Mouse (Mus musculus): ENCODE results near the gene Aldh1b1. TPM values are rescaled to one million over a fixed set of nuclear protein-coding genes. Genes with fewer than 3 reads are reported as not detected.

The Aldh1b1 gene
- polyA plus RNA-seq (2015; fragmentation: Nextera tagmentation; extraction: Ambion mirVana) = 20.1 and 21.3 TPM in 2 replicates

DNA sequence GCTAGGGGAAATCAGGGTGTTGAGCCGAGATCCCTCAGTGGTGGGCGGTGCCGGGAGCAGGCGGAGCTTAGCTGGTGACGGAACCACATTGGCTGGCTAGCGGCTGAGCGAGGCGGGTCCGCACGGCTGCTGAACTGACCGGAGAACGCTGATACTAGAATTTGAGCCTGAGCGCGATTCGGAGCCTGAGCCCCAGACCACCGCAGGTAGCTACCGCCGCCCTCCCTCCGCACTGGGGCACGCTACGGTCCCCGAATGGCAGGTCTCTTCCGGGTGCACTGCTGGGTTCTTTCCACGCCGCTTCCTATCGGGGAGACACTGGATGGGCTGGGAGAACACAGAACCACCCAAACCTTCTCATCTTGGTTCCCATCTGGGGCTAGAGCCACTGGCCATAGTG lies at the start of gene Aldh1b1:
Aldh1b1 (plus strand) TSS at position 59 of the 400 bp plus-strand sequence.
- DNase-seq (ENCODE audit: low spot score) = peak; percentile 39

DNA sequence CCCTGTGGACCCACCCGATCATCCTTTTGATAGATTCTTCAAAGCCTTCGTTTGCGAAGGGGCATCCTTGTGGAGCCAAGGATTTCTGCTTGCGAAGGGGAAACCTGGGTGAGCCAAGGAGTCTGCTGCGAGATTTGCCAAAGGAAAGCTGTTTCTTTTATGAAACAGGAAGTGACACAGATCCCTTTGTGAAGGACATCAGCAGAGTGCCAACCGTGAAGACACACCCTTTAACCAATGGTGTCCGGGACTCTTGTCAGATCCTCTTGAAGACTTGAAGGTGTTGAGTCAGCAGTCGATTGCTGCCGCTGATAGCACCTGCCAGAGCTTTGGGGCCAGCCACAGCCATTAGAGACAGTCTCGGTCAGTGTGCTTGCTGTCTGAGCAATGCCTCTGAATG lies 49.4 kb upstream of the Aldh1b1 start:
- DNase-seq (ENCODE audit: low spot score) = no peak

DNA sequence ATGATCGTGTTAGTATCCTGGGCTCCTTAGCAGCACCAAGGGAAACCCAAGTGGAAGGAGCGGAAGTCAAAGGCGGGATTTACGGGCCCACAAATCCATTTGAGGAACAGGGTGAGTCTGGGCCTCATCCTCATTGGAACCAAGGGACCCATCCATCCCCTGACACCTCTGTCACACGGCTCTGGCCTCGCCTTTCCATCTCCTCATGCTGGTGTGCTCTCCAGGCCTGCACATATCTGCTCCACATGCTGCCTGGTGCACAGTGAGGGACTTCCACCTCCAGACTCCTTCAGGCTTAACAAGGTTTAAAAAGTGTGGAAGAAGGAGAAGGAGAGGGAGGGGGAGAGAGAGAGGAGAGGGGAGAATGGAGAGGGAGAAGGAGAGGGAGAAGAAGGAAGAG lies 48.3 kb upstream of the Aldh1b1 start:
- DNase-seq (ENCODE audit: low spot score) = no peak

DNA sequence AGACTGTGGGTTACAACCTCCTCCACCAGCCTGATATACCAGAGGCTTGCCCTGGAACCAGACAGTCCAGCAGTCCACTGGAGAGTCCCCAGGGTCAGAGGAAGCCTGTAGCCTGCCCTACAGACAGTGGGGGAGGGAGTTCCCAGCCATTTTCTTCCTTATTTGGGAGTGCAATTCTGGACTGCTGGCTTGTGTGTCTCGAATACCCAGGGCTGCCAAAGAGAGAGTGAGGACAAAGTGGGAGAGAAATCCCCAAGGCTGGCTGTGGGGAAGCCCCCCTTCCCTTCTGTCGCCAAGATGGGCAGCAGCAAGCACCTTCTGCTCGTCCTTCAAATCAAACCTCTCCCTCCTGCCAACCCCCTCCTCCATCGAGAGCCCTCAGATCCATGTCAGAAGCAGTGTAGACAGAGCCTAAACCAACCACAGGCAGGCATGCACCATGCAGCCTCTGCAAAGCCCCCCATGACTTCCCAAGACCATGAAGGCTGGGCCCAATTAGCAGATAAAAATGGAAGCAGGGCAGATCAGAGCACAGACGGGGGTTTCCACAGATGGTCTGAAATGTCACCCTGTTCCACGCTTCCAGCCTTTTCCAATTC lies 45.5 kb upstream of the Aldh1b1 start:
- DNase-seq (ENCODE audit: low spot score) = no peak

DNA sequence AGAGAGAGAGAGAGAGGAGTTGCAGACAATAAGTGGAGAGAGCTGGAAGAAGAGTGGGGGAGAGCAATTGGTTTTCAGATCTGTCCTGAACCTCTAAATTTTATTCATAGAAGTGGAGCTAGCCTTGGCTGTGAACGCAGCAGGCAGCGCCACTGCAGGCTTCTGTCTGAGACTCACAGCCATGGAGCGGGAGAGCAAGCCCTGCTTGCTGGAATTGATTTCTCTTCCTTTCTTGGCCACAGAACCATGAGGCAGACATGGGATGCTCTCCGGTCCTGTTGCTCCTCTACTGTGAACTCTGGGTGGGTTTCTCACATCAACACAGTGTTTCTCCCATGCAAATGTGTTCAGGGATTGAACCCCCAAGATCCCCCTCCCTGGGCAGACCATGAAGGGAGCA lies 44.7 kb upstream of the Aldh1b1 start:
- DNase-seq (ENCODE audit: low spot score) = no peak

DNA sequence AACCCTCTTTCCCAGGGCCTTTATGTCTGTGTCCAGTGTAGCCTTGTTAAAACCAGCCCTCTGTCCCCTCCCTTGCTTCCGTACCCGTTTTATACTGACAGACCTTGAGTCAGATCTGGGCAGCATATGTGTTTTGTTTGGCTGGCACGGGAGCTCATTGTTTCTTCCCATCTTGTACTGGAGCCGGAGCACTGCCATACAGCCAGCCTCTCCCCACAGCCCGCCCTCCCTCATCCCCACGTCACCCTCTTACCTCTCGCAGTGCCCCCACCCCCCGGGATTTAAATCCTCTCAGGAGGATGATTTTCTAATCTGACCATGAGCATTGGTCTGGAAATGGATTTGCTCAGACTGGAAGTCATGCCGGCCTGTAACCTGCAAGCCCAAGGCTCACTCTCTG lies 43.7 kb upstream of the Aldh1b1 start:
- DNase-seq (ENCODE audit: low spot score) = no peak

DNA sequence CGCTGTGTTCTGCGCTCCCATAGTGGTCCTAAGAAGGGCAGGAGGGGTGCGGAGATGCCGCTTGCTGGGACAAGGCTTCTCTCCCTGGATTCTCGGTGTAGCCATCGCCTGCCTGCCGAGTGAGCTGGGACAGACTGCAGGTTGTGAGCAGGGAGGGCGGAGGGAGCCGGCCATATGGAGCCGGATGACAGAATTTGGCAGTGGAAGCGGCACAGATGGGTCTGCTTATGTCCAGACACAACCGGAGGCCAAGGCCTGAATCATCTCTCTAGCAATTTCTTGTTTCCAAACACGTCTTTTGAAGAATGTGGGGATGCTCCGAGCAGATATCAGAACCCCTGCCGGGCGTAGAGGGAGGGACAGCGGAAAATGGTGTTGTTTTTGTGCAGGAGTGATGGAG lies 42.9 kb upstream of the Aldh1b1 start:
- no peak for DNase-seq (ENCODE audit: low spot score)

DNA sequence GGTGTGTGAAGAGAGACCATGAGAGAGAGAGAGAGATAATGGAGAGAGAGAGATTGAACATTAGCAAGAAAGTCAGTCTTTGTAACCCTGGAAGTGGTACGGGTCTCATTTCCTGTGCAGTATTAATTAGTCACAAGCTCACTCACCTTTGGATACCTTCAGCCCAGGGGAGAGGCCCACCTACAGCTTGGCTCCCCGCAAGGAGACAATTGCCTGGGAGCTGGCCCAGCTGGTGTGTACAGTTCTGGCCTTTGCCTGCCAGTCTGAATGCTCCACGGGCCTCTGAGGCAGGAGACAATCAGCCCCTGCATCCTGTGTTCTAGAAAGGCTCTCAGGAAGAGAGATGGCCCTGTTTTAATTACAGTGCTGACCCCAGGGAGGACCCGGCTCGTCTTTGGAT lies 40.9 kb upstream of the Aldh1b1 start:
- DNase-seq (ENCODE audit: low spot score) = no peak

DNA sequence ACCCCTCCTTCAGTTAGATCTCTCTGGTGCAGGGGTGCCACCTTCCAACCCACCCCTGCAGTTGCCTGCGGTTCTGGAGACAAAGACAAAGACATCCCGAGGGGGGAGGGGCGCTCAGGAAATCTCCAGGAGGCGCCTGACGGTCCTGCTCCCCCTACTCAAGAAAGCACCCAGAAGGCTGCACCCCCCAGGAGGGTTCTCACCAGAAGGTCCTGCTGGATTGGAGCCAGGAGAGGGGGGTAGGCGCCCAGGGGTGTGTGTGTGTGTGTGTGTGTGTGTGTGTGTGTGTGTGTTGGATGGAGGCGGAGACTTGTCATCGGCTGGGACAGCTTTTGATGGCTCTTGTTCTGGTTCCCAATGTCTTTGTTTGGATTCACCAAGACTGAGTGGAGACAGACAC lies 39.4 kb upstream of the Aldh1b1 start:
- no peak for DNase-seq (ENCODE audit: low spot score)

DNA sequence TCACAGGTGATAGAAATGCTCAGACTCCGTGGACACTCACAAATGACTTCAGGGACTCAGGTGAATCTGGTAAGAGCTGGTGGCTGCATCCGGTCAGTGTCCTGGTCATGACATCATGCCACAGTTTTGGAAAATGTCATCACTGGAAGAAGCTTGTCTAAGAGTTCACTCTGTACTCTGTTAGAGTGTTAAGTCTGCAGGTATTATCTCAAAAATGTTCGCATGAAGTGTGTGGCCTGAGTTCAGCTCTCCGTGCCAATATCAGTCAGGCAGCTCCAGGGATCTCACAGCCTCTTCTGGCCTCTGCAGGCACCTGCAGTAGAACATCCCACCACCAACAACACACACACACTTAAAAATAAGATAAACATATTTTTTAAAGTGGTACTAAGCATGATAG lies 36.2 kb upstream of the Aldh1b1 start:
- DNase-seq (ENCODE audit: low spot score) = no peak

DNA sequence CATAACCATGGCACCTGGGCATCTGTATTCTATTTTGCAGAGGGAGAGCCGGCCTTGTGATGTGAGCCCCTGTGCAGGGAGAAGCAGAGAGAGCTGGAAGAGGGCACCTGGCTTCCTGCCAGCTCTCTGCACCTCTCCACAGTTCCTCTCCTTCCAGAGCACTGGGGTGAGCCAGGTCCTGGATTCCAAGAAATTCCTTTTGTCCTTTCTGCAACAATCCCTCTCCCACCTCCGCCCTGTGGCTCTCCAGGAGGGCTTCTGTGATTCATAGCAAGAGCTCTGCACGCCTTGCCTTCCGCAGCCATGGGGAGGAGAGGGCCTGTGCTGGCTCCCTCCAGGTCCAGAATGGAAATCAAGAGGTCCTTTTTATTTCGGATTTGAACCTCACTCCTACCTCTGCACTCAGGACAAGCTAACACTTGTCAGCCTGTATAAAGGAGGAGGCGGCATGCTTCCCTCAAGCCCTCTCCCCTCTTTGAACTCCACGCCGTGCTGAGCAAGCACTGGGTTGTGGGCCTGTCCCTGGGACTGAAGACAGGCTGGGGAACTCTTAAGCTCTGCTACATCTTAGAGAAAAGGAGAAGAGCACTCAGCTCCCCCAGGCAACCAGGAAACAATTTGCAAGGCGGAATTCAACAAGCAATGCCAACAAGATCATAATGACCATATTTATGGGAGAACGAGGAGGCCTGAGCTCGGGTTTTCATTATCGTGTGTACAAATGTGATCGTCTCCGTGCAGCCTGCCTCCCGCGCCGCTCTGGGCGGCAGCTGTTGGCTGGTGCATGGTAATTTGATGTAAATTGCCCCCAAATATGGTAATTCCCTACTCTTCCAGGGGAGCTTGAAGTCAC lies 35.3 kb upstream of the Aldh1b1 start:
- peak; percentile 35 for DNase-seq (ENCODE audit: low spot score)

DNA sequence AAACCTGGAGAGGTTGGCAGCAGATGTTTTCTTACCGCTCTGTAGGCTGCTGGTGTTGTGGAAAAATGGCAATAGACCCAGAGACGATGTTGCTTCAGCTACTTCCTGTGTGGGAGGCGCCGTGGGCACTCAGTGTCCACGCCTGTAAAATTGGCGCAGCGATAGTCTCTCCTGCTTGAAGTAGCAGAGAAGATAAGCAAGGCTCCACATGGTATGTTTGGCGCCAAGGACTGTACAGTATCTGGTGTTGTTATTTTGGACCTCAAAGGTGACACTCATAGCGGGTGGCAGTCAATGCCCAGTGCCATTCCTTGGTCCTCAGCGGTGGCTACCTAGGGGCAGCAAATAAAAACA lies 34.7 kb upstream of the Aldh1b1 start:
- no peak for DNase-seq (ENCODE audit: low spot score)

DNA sequence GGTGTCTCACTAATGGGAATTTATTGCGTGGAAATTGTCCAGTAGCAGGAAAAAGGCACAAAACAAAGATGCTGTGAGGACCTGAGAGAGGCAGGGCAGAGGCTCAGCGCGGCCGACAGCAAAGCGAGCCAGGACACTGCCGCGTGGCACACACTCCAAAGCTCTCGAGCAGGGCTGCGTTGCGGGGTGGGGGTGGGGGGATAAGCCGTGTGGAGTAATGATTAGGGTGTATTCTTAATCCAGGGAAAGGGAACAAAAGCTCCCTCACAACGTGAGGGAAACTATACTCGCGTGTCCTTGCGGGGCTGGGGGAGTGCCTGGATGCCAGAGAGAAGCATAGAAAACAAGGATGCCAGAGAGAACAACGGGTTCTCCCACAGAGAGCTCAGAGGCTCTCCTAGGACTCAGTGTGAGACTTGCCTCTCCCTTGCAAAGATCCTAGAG lies 33.7 kb upstream of the Aldh1b1 start:
- DNase-seq (ENCODE audit: low spot score) = no peak

DNA sequence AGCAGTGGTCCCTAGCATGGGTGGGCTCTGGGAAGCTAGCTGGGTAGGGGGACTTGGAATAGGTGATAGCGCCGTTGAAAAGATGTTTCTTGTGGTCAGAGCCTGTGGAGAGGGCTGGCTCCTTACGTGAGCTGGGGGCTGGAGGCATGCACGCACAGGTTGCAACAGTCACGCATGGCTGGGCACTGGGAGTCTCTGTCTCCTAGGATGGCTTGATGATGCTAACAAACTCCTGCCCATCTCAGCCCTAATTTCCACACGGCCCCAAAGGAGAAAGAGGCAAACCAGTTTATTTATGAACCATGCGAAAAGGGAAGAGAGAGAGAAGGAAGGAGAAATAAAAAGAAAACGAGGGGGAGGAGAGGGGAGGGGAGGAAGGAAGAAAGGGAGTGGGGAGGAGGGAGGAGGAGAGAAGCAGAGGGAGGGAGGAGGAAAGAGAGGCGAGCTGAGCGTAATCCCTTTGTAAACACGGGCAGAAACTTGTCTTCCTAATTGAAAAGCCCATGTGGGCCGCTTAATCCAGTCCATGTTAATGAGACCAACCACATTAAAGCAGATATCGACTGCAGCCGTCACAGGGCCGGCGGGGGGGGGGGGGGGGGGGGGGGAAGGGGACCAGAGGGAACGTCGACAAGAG lies 33.1 kb upstream of the Aldh1b1 start:
- no peak for DNase-seq (ENCODE audit: low spot score)

DNA sequence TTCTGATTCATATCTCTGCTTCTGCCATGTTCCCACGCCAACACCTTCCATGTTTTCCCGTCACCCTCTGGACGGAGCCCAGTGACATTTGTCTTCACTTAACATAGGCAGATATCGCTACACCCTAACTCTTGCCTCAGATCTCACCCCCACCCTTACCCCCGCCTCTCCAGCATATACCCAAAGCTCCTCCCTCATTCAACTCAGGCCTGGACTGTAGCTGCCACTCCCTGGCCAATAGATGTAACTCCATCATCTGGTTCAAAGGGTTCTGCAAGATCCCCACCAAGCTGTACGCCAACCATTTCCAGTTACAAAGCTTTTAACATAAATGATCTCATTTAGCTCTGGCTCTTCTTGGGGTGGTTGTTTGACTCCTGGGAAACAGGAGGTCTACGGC lies 32.0 kb upstream of the Aldh1b1 start:
- DNase-seq (ENCODE audit: low spot score) = no peak

DNA sequence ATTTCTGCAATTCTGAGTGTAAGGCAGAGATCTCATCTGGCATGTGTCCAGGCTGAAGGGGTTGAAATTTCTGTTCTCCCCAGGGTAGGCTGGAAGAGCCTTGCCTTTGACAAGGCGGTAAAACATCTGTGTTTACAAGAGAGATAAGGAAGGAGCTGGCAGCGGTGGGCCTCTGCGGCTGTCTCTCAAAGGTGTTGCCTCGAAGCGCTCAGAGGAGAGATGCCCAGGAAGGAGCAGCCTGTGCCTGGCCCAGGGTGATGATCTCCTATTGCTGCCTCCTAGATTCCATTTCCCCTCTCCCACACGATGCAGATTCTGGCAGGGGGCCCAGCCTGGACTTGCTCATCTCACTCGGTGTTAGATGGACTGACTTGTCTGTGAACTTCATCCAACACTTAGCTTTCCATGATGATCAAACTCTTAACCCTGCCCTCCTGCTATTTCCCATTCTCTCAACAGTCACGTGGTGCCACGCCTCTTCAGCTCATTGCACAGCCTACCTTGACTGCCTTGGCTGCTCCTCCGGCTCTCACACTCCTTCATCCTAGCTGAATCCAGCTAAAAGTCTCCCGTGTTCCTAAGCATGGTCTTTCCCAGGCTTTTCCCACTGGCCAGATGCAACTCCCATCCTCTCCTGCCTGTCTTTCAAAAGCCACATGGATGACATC lies 30.8 kb upstream of the Aldh1b1 start:
- peak; percentile 17 for DNase-seq (ENCODE audit: low spot score)

DNA sequence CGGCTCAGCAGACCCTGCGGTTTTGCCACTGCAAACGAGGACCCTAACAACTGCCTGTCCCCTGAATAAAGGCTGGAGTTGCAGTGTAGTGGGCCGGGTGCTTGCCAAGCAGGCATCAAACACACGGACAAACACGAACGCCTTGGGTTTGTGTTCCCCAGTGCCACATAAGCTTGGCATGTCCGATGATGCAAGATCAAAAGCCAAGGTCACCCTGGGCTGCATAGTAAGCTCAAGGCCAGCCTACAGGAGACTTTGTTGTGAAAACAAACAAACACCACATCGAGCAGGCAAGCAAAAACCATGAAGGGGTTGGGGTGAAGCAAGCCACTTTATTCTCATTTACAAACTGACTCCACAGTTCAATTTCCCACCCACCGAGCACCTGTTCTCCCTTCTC lies 29.7 kb upstream of the Aldh1b1 start:
- DNase-seq (ENCODE audit: low spot score) = no peak

DNA sequence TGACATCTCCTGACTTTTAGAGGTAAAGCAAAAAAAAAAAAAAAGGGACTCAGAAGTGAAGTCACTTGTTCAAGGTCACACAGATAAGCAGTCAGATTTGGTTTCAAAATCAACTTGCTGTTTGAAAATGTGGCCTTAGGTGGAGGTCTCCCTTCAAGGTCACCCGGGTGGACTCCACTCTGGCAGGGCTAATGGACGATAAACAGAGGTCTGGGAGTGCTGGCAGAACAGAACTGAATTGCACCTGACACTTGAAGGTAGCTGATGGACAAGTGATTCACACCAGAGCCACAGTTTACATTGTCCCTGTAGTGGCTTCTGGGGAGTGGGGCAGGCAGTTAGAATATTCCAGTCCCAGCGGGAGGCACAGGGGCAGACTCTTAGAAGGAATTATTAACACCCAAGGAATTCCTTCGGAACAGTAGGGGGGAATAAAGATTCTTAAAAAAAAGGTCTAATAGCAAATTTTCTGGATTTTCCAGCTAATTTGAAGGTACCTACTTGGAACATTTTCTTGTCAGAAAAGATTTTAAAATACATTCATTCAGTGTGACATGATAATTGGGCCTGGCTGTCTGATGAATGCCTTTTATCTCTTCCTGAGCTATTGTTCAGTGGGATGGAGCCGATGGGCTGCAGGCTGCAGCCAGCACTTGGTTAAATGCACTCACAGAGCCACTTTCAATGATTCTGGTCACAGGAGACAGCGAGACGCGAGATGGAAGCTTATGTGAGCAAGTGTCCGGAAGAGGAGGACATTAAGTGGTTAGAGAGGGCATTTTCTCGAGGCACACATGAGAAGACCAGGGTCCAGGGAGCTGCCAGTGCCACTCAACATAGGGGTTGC lies 28.8 kb upstream of the Aldh1b1 start:
- no peak for DNase-seq (ENCODE audit: low spot score)

DNA sequence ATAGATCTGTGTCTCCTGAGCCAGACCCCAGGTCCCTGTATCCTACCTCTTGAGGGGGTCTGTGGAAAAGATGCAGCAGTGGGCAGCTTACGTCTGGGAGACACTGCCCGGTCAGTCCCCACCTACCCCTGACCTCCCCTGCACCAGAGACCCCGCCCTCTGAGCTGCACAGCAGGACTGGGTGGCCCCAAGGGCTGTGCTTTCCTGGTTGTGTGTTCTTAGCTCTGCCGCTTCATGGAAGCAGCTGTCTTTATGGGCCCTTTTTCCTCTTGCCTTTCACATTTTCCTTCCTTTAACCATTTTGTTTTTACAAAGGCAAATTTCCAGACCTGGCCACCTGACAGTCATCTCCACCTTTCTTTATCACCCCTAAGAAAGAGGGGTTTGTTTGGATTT lies 28.2 kb upstream of the Aldh1b1 start:
- DNase-seq (ENCODE audit: low spot score) = no peak

DNA sequence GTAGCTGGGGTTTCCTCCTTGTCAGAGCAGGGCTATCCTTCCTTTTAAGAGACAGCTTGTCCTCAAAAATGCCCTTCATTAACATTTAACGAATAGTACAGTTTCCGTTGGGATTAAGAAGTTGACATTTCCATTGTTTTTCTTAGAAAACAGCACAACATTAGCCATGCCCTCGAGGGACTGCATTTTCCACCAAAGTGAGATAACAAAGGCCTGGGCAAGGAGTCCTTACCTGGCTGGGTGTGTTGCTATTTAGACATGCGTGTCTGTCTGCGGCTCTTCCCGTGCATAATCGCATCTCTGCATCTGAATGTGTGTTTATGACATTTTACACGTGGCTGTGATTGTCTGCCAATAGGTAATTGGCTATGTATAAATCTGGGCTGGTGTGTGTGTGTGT lies 27.6 kb upstream of the Aldh1b1 start:
- DNase-seq (ENCODE audit: low spot score) = no peak

DNA sequence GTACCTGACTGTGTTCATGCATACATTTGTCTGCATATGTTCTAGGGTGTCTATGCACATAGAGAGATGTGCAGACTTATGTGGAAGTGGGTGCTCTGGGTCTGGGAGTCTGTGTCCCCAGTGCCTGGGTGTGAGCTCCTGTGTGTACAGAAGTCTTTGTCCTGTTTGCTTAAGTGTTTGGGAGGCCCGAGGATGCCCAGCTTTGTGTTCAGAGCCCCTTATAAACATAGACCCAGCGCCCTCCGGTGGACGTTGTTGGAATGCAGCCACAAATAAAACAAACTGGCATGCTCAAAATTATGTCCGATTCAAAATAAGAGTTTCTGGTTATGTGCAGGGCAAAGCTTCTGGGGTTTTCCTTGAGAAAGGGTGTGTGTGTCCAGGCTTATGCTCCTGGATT lies 27.2 kb upstream of the Aldh1b1 start:
- peak; percentile 72 for DNase-seq (ENCODE audit: low spot score)

Data from thymus, postnatal 0 days (tissue).